ENCODE assay signal across 17 mouse cellular contexts in genomic region chr2:136138451-136138850, GRCm38 (mm10).
"Had no signal": no experiment of that assay in that cellular context is flagged by ENCODE, and none has a peak within 500 bp of the region (broad histone marks: within the 10 kb centered on the region; RNA-seq: fewer than 3 reads in every experiment).

No protein-coding gene starts in this region.

- H3K4me1 ChIP-seq: limb, embryonic 12.5 days; limb, embryonic 15.5 days; midbrain, embryonic 12.5 days; neural tube, embryonic 12.5 days had no signal

- H3K27ac ChIP-seq: limb, embryonic 12.5 days; limb, embryonic 15.5 days; liver, embryonic 14.5 days; midbrain, embryonic 12.5 days; neural tube, embryonic 12.5 days had no signal

- H3K36me3 ChIP-seq: limb, embryonic 12.5 days; limb, embryonic 15.5 days; midbrain, embryonic 12.5 days; neural tube, embryonic 12.5 days had no signal

- H3K4me2 ChIP-seq: limb, embryonic 12.5 days; limb, embryonic 15.5 days; liver, embryonic 11.5 days; lung, embryonic 14.5 days; midbrain, embryonic 12.5 days; neural tube, embryonic 12.5 days had no signal

- DNase-seq: kidney, adult 18-20 months; kidney, adult 9 months; kidney, postnatal 14 days; kidney, postnatal 4 days; liver, postnatal 0 days; lung, embryonic 14.5 days; lung, postnatal 36 days; thymus, adult 18-20 months; thymus, postnatal 36 days had no signal

- H3K9me3 ChIP-seq: limb, embryonic 12.5 days; limb, embryonic 15.5 days; megakaryocyte, embryonic 14.5 days; midbrain, embryonic 12.5 days; neural tube, embryonic 12.5 days had no signal

- ATAC-seq: liver, postnatal 0 days; lung, postnatal 0 days had no signal

- H3K4me3 ChIP-seq: limb, embryonic 12.5 days; limb, embryonic 15.5 days; megakaryocyte, embryonic 14.5 days; midbrain, embryonic 12.5 days; neural tube, embryonic 12.5 days had no signal

- H3K27me3 ChIP-seq: limb, embryonic 12.5 days; limb, embryonic 15.5 days; megakaryocyte, embryonic 14.5 days; midbrain, embryonic 12.5 days; neural tube, embryonic 12.5 days had no signal

- H3K9ac ChIP-seq: limb, embryonic 12.5 days; limb, embryonic 15.5 days; liver, embryonic 14.5 days; liver, postnatal 0 days; lung, embryonic 14.5 days; midbrain, embryonic 12.5 days; neural tube, embryonic 12.5 days had no signal
